Mouse (Mus musculus) monocyte, adult 2 months (primary cell): Measurements from ENCODE around the gene Hspb3.

ENCODE experiments used
- DNase-seq, 2 experiments: peaks; one replicate each; pipeline ENCODE4 v3.0.0; 2022; ENCODE audit warnings: low spot score in 2 of 2, low read depth in 1 of 2

The Hspb3 gene

DNA sequence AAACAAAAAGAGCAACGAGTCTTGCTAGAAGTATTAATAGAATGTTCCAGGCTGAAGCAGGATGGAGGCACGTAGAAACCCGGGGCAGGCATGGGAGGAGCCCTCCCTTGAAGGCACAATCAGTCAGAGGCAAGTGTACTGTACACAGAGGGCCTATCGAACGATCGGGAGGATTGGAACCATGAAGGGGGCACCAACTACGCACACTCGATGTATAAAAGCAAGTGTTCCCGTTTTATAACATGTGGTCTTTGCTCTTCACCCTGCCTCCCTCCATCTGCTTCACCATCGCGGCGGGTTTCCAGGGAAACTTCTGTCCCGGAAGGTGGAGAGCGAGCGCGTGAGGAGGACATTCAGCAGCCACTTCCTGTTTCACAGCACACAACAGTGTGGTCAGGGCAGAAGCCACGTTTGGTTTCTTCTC, 27.7 kb downstream of the Hspb3 start:
- DNase-seq, result peak in 1 of 2 experiments; percentile 25

DNA sequence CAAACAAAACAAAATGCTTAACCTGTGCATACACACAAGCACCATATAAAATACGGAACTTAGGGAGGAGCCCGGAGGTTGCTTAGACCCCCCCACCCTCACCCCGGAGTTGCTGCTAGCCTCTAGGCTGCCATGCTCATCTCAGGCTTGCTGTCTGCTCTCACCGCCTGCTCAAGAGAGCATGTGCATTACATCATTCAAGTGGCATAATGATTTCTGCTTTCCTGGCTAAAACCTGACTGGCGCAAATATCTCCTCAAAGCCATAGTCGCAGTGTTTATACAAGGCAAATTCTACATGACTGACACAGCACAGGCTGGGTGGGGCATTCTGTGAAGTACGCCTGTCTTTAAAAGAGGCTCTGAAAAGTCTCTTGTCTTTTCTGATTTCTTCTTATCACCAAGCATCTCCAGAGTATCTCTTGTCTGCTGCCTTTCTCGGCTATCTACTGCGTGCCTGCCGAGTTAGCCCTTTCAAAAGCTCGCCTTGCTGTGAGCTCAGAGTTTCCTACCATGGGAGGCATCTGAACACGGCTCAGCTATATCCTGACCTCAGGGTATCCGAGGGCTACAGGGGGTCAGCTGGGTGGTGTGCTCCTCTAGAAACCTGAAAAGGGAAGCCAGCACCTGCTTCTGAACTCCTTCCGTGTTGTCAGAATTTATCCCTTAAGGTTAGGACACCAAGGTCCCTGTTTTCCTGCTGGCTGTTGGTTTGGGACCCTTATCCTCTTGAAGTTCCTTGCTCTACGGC, 28.6 kb downstream of the Hspb3 start:
- no peak for DNase-seq

DNA sequence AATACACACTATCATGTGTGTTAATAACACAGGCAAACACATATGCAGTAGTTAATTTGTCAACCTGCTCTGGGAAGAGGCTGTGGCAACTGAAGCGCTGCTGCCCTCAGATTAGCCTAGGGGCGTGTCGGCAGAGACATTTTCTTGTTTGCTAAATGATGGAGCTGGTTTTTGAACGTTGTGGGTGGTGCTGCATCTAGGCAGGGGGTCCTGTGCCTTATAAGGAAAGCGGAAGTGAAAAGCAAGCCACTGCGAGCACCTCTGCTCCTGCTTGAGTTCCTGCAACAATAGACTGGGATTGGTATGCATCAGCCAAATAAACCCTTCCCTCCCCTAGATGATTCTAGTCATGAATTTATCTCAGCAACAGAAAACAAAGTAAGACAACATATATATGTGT, 31.0 kb downstream of the Hspb3 start:
- no peak for DNase-seq

DNA sequence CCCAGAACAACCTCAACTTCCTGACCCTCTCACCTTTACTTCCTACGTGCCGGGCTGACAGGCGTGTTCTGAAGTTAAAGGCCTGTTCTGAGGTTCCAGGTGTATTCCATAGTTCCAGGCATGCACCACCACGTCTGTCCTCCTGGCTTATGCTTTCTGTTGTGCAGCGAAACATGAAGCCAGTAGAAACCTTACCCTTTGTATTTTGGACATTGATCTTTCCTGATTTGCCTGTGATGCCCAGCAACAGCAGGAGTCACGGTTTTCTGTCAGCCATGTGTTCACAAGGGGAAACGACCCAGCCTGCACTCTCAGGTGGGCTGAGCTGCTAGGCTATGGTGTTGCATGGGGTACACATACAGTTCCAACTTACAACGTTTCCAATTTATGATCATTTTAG, 35.9 kb downstream of the Hspb3 start:
- DNase-seq, result no peak

GRCm38 (mm10) chr13:113622865-113623255, 40.6 kb downstream of the Hspb3 start:
- no peak for DNase-seq

- no peak for DNase-seq
Measured at GRCm38 (mm10) chr13:113622122-113622864, 41.2 kb downstream of the Hspb3 start.

DNA sequence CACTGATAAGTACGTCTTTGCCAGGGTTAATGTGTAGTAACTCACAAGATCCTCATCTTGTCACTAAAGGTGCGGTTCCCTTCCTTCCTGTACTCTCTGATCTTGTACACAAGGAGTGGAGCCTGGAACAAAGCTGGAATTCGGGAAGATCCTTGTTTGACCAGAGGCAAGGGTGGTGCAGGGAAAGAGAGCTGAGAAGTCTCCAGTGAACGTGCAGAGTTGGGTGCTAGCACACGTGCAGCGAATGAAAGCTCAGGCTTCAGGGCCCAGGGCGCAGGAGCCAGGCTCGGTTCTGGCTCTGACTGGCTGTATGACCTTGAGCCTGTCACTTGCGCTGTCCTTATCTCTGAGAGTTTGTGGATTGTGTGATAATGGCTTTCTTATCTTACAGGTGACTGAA, 44.5 kb downstream of the Hspb3 start:
- no peak for DNase-seq

GRCm38 (mm10) chr13:113617891-113618823, 45.3 kb downstream of the Hspb3 start, which contains the start of gene Snx18:
TSS of gene Snx18 (minus strand) at chr13:113618564.
- peak; percentile 77 to 85 for DNase-seq

- no peak for DNase-seq
Measured at GRCm38 (mm10) chr13:113617338-113617890, 46.1 kb downstream of the Hspb3 start.

DNA sequence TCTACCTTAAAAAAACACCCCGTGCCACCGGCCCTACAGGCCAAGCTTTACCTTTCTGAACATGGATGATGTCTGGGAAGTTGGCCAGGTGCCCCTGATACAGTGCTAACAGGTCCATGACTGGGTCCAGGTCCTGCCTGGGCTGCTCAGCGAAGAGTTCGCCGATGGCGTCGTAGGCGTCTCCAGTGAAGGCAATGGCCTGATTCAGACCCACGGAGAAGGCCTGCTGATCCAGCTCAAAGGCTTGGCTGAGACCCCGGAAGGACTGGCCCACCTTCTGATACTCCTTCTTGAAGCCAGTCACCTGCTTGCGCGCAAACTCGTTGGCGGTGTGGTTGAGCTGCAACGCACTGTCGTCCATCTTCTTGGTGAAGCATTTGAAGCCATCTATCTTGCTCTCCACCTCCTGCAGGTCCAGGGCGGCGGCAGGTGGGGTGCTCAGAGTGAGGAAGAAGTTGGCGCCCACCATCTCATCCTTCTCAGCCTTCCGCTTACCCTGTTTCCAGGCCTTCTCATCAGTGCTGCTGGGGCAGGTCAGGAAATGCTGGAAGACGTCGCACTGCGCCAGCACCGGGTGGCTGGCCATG, 46.6 kb downstream of the Hspb3 start:
- DNase-seq, result no peak

DNA sequence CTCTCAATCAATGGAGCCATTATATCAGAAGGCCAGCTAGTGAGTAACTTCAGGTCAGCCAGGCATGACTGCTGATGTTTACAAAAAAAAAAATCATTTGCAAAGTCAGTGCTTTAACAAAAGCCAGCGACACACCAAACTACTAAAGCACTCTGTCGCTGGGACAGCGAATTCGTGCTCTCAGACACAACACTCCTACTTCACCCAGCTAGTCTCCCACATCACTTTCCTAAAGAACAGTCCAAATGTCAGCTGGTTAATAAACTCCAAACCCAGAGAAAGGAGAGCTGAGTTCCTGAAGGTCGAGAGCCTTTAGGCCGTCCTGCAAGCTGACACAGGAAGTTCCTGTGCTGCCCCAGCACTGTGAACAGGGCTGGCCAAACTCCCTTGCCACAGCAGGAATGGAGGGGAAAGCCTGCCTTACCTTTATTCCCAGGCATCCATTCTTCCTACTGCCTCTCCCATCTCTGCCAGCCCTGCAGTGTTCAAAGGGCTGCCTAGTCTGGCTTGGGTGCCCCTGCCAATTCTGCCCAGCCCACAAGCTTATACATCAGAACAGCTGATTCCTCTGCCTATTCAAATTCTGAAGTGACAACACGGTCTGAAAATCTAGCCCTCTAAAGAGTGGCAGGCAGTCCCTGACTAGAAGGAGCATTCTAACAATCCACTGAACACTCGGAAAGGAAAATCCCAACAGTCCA, 47.4 kb downstream of the Hspb3 start:
- DNase-seq, result peak in 1 of 2 experiments; percentile 10

GRCm38 (mm10) chr13:113615546-113615941, 47.9 kb downstream of the Hspb3 start:
- peak in 1 of 2 experiments; percentile 14 for DNase-seq

- DNase-seq, result peak in 1 of 2 experiments; percentile 35
Measured at GRCm38 (mm10) chr13:113614635-113615545, 48.6 kb downstream of the Hspb3 start.

DNA sequence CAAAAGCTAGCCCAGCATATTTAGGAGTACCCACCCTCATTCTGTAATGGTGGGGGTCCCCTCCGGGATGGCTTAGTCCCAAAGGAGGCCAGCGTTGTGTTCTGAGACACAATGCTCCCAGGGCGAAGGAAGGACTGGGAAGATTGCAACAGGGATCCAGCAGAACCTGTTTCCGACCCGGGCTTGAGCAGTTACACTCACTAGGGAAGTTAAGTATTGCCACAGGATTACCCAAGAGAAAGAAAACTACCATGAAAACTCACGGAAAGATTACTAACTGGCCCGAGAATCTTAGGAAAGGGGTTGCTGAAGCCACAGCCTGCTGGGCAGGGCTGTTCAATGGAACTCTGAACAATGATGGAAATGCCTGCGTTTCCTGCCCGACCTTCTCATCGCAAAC, 49.6 kb downstream of the Hspb3 start:
- peak in 1 of 2 experiments; percentile 27 for DNase-seq

DNA sequence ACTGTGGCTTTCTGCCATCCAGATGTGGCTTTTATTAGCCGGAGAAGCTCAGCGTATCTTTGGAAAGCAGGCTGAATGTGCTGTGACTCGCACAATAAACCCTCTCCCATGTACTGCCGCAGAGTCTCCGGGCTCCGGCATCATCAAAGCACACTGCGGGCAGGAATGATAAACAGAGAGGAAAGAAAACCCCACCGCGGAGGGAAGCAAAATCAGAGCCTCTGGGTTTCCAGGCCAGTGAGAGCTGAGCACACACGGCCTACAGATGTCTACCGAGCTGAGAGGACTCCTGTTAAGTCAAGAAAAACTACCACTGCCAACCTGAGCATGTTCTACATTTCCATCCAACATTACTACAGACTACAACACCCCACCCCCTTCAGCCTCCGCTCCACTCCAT, 50.1 kb downstream of the Hspb3 start:
- DNase-seq, result no peak
